Mouse (Mus musculus): Measurements from ENCODE around the gene Map3k5. TPM values are rescaled to one million over a fixed set of nuclear protein-coding genes. Genes with fewer than 3 reads are reported as not detected.

Map3k5 gene
- total RNA-seq, 2 experiments from 2014 or later, result 43.6 to 44.4 TPM

GRCm38 (mm10) chr10:20164810-20165209 is 230.5 kb downstream of the Map3k5 start:
- intact Hi-C loops (cut with DNase I), result no loop called here
- no peak for DNase-seq (ENCODE audit: low spot score in 2 of 2)

DNA sequence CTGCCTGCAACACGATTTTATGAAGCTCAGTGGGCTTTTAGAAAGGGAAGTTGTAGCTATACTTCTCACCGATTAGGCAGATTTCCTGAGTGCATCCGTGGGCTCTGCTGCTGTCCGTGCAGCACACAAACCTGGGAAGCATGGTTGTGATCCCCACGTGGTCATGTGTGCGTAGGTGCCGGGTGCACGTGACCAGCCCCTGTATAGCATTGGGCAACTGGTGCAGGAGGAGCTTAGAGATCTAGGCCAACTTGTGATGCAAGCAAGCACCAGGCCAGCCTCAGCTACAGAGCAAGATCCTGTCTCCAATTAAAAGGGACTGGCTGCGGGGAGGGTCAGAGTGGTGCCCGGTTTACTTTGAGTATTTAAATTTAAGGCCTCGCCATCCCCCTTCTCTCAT is 232.5 kb downstream of the Map3k5 start:
- intact Hi-C loops (cut with DNase I), result no loop called here
- peak in 1 of 2 experiments; percentile 59 for DNase-seq (ENCODE audit: low spot score in 2 of 2)

DNA sequence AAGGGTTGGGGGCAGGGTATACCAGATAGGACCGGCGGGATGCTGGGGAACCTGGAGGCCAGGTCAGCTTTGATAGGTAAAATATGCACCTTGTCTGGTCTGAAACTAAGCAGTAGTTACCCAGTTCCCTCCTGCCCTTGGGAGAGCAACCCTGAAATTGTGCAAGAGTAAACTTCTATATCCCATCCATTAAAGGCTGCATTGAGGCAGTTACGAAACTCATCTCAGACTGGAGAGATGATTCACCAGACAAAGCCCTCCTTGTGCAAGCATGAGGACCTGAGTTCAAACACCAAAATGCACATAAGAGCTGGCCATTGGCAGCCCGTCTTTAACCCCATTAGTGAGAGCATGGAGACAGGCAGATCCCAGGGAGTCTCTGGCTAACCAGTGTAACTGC is 233.2 kb downstream of the Map3k5 start:
- intact Hi-C loops (cut with DNase I), result no loop called here
- DNase-seq (ENCODE audit: low spot score in 2 of 2), result no peak

DNA sequence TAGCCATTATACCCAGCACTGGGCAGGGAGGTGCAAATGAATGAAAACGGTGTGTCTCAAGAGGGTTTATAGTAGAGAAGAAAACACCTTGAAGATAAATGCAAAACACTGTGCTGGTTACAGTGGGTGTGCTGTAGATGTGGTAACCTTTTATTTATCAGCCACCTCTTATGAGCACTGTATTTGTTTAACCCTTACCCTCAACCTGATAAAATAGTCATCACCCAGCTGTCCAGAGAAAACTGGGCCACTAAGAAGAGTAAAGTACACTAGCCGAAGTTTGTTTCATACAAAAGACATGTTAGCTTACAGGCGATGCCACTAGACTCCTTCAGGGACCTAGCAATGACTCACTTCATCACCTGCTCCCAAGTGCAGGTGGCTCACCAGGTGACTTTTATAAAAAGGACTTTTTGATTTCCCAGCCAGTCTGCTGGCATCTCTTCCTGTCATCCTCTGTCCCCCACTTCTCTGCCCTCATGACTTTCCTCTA is 235.0 kb downstream of the Map3k5 start:
- no peak for DNase-seq (ENCODE audit: low spot score in 2 of 2)

GRCm38 (mm10) chr10:20169927-20170604 is 235.8 kb downstream of the Map3k5 start:
- no peak for DNase-seq (ENCODE audit: low spot score in 2 of 2)
- intact Hi-C loops (cut with DNase I), result loop anchor here (2.0 to 10.0 kb wide), 2 partner anchors 21 to 785 kb away; partner anchors contain the start of genes Ahi1 and Map7

More for the DNA sequence above, 235.0 kb downstream of the Map3k5 start:
- intact Hi-C loops (cut with DNase I), result no loop called here

GRCm38 (mm10) chr10:20170605-20171088 is 236.4 kb downstream of the Map3k5 start:
- intact Hi-C loops (cut with DNase I), result loop anchor here (2.0 to 10.0 kb wide), 2 partner anchors 22 to 784 kb away; partner anchors contain the start of genes Ahi1 and Map7
- DNase-seq (ENCODE audit: low spot score in 2 of 2), result peak; percentile 81 to 82

DNA sequence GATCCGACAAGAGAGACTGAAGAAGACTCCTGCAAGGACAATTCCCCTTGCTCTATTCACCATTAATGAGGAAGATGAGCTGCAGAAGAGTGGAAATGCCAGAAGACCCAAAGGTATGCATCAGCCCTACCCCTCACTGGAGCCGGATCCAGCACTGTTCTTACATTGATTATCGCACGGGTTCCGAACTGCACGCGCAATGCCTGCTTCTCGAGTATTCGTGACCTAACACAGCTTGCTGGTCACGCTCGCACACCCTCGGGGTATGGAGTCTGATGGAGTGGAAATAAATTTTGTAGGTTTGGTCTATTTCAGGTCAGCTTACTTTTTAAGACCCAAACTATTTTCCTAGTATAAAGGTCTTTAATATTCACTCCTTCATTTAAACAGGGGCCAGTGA is 236.9 kb downstream of the Map3k5 start:
- DNase-seq (ENCODE audit: low spot score in 2 of 2), result no peak
- intact Hi-C loops (cut with DNase I), result loop anchor here (2.0 to 10.0 kb wide), 2 partner anchors 22 to 784 kb away; partner anchors contain the start of genes Ahi1 and Map7

DNA sequence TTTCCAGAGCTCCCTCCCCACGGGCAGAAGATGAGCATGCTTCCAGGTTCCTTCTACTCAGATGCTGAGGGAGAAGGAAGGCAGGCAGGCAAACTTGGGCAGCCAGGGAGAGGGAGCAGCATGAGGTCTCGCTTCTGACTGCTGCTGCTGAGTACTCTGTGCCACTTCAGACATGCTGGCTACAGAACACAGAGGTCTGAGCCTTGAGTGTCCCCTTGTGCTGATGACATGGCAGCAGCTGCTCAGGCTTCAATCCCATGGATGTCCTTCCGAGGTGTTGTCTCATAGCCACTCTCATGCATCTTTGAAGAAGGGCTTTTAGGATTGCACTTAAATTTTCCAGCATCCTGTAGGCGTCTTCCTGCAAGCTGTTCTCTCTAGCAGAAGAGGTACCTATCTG is 237.5 kb downstream of the Map3k5 start:
- DNase-seq (ENCODE audit: low spot score in 2 of 2), result peak; percentile 42 to 48
- intact Hi-C loops (cut with DNase I), result loop anchor here (2.0 to 10.0 kb wide), 2 partner anchors 23 to 783 kb away; partner anchors contain the start of genes Ahi1 and Map7

DNA sequence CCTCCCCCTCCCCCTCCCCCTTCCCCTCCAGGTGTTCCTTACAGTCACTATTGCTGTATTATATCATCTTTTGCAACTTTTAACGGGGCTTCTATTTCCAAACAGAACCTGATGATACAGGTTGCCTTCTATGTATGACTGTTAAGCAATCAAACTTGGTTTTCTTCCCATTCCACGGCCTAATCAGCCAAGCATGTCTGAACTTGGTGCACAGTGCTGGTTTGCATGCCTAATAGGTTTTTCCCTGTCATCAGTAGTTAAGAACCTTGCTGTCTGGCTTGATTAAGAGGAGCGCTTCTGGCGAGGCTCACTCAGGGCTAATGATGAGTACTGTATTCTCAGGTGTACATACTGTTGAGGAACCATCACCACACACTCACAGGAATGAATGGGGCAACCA is 239.5 kb downstream of the Map3k5 start:
- intact Hi-C loops (cut with DNase I), result loop anchor here (10.0 kb wide), 1 partner anchor 781 kb away; the partner anchor contains the start of gene Ahi1
- no peak for DNase-seq (ENCODE audit: low spot score in 2 of 2)

DNA sequence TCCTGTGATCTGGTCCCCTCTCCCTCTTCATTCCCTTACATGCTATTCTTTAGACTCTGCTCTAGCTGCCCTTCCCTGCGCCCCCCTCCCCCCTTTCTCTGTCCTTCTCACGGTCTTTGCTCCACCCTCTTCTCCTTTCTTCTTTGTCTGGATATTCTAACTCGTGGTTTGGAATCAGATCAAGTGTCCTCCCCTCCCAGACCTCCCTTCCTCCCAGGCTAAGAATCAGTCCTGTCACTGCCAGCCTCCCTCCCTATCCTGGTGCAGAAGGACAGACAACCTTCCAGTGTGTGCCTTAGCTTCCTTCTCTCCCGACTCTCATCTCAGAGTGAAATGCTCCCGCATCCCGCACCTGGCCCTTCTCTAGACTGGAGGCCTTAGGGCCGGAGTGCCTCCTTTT is 241.8 kb downstream of the Map3k5 start:
- DNase-seq (ENCODE audit: low spot score in 2 of 2), result no peak

DNA sequence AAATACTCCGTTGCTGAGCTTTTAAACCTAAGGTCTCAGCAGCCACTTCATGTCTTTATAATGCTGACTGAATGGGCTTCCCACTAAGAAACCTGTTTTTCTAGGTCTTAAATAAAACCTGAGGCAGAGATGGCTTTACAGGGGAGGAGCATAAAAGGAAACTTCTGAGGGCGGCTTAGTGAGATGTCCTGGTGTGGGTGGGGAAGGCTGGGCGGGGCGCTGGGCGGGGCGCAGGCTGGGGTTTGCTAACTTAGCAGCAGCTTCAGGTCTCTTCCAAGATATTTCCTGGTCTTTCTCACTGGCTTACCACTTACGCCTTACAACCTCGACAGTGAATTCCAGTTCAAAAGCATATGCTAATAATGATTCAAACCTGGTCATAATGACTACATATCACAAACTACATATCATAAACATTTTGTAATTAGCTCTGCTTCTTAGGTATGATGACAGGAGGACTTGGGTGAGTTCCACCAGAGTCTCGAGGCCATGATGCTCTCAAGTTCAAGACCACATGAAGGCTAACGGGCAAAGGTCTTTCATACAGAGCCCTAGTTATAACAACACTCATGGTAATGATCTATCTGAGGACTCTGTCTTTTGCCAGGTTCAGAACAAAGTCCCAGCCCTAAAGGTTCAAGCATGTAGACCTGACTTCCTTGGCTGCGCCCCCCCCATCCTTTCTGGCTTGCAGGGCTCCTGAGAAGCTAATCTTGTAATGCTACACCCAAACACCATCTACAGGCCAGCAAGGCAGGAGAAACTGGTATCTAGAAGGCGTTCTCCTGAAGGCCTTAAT is 244.7 kb downstream of the Map3k5 start:
- DNase-seq (ENCODE audit: low spot score in 2 of 2), result no peak
- intact Hi-C loops (cut with DNase I), result loop anchor here (10.0 kb wide), 1 partner anchor 776 kb away; the partner anchor contains the start of gene Ahi1

More for the DNA sequence above, 241.8 kb downstream of the Map3k5 start:
- intact Hi-C loops (cut with DNase I), result loop anchor here (10.0 kb wide), 1 partner anchor 779 kb away; the partner anchor contains the start of gene Ahi1

DNA sequence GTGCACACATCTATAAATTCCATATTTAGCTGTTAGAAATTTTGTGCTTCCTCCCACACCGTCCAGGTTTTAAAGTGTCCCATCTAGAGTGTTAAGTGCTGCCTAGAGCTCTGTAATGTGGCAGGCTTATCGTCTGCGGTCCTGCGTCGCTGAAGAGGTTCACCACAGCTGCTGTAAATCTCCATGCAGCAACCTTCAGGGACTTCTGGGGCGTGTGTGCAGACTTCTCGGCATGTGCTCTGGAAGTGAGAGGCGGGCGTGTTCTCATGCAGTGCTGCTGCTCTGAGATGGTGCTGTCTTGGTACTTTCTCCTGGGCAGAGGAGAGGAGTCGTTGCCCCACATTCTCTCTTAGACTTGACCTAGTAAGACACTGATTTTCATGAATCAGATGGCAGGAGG is 246.9 kb downstream of the Map3k5 start:
- intact Hi-C loops (cut with DNase I), result no loop called here

GRCm38 (mm10) chr10:20181680-20182399 is 247.6 kb downstream of the Map3k5 start:
- intact Hi-C loops (cut with DNase I), result no loop called here

More for the DNA sequence above, 246.9 kb downstream of the Map3k5 start:
- peak in 1 of 2 experiments; percentile 44 for DNase-seq (ENCODE audit: low spot score in 2 of 2)

DNA sequence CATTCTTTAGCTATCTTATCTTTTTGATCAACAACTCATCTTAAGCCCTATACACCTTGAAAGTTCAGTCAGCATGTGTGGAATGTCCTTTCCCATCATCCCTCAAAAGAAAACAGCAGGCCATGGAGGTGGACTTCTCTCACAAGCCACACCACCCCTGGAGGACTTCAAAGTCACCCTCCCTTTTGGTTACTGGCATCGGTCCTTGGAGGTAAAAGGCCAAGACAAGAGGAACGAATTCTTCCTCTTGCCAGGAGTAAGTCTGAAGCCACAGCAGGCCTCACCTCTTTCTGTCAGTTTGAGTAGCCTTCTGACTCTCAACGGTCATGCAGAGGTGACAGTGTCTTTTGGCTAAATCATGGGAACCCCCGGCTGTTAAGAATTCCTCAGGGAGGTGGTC is 250.1 kb downstream of the Map3k5 start:
- DNase-seq (ENCODE audit: low spot score in 2 of 2), result no peak
- intact Hi-C loops (cut with DNase I), result no loop called here

More at GRCm38 (mm10) chr10:20181680-20182399, 247.6 kb downstream of the Map3k5 start:
- DNase-seq (ENCODE audit: low spot score in 2 of 2), result no peak

GRCm38 (mm10) chr10:20185264-20185663 is 251.0 kb downstream of the Map3k5 start:
- no peak for DNase-seq (ENCODE audit: low spot score in 2 of 2)
- intact Hi-C loops (cut with DNase I), result no loop called here

GRCm38 (mm10) chr10:20185806-20186205 is 251.5 kb downstream of the Map3k5 start:
- no peak for DNase-seq (ENCODE audit: low spot score in 2 of 2)
- intact Hi-C loops (cut with DNase I), result no loop called here

DNA sequence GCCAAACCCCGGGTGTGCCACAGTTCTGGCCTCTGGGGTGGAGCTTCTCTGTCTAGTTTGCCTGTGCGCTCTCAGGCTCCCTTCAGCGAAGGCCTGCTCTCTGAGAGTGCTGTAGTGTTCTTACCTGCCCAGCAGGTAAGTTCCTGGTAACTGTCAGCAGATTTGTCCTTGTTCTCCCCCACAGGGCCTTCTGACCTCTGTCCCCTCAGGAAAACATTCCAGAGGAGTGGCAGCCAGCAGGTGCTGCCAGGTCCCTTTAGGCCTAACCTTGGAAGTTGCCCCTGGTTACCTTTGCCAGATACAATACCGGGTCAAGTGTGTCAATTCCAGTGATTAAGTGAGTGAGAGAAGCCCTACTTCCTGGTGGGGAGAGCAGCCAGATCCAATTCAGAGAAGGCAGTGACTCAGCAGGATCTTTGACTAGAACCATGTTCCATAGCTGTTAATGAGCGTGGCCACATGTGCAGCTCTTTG is 252.6 kb downstream of the Map3k5 start:
- no peak for DNase-seq (ENCODE audit: low spot score in 2 of 2)
- intact Hi-C loops (cut with DNase I), result no loop called here

- intact Hi-C loops (cut with DNase I), result no loop called here
Observed at GRCm38 (mm10) chr10:20190139-20190747, 256.0 kb downstream of the Map3k5 start.

More at GRCm38 (mm10) chr10:20190139-20190747, 256.0 kb downstream of the Map3k5 start:
- DNase-seq (ENCODE audit: low spot score in 2 of 2), result no peak

Measured in left cerebral cortex, postnatal 36 days (tissue).